Mouse (Mus musculus) hindbrain, embryonic 14.5 days (tissue): ENCODE data around the gene Stoml2. TPM values are rescaled to one million over a fixed set of nuclear protein-coding genes. Genes with fewer than 3 reads are reported as not detected.
A peak's percentile ranks its signal among the peaks of the same experiment; 100 is the strongest.

Experiments
- ATAC-seq: fragments of 200-750 bp; cut with Nextera tagmentation; 2 replicates; pipeline ENCODE4 v1.8.0; 2017; ENCODE audit warnings: moderate number of reproducible peaks, mild to moderate bottlenecking, moderate TSS enrichment, moderate library complexity; ENCODE audit not compliant: low FRiP score
- DNase-seq: peaks from one replicate; pipeline ENCODE4 v3.0.0-alpha.2; 2015; ENCODE audit warnings: low spot score
- H3K27ac ChIP-seq: fragments of 300-500 bp; sonication (generic); 2 replicates; pipeline ENCODE4 v1.5.1; 2014; ENCODE audit warnings: mild to moderate bottlenecking, moderate library complexity
- H3K27me3 ChIP-seq: fragments of 300-500 bp; sonication (generic); 2 replicates; pipeline ENCODE4 v1.6.1; 2014; ENCODE audit warnings: mild to moderate bottlenecking, low read length, mixed read lengths; ENCODE audit not compliant: control insufficient read depth, insufficient read depth
- H3K36me3 ChIP-seq: fragments of 300-500 bp; sonication (generic); replicated peaks from 2 replicates; pipeline ENCODE4 v1.6.1; 2014; ENCODE audit not compliant: control insufficient read depth, insufficient read depth
- H3K4me1 ChIP-seq: fragments of 300-500 bp; sonication (generic); replicated peaks from 2 replicates; pipeline ENCODE4 v1.6.1; 2014; ENCODE audit warnings: antibody characterized with exemption, low read length, mixed read lengths; ENCODE audit not compliant: control insufficient read depth, insufficient read depth
- H3K4me2 ChIP-seq: fragments of 300-500 bp; sonication (generic); replicated peaks from 2 replicates; pipeline ENCODE4 v1.6.1; 2014; ENCODE audit warnings: mild to moderate bottlenecking, moderate library complexity
- H3K4me3 ChIP-seq: fragments of 300-500 bp; sonication (generic); replicated peaks from 2 replicates; pipeline ENCODE4 v1.5.1; 2014; ENCODE audit warnings: mild to moderate bottlenecking, low read length
- H3K9ac ChIP-seq: fragments of 300-500 bp; sonication (generic); 2 replicates; pipeline ENCODE4 v1.6.1; 2014
- H3K9me3 ChIP-seq: fragments of 300-500 bp; sonication (generic); 2 replicates; pipeline ENCODE4 v1.6.1; 2016; ENCODE audit warnings: low read length; ENCODE audit not compliant: control insufficient read depth
- WGBS: fragments of 180-500 bp; shearing (Covaris S2); extraction: QIAGEN DNeasy Blood & Tissue Kit; methylation state at CpG from one replicate; pipeline ENCODE4 v1.1.7; 2014; 5-methylcytosine and 5-hydroxymethylcytosine counted together
- polyA plus RNA-seq: library from polyadenylated mRNA; unstranded; fragments of >200 nt; fragmentation: Nextera tagmentation; extraction: Ambion mirVana; gene quantifications from 2 replicates; pipeline ENCODE4 v1.2.1, GENCODE M21; 2014

The Stoml2 gene
- polyA plus RNA-seq, 1 experiment from 2014 or later = 215 TPM

GRCm38 (mm10) chr4:43029749-43030148 lies 1.8 kb downstream of the Stoml2 start:
- Histone ChIP-seq H3K27ac (no peak overlapping the region), H3K9ac (peak overlapping the region; percentile 91; the same call in 1 of the 2 replicates), H3K4me2 (no peak overlapping the region), H3K9me3 (no peaks in the 10 kb centered on the region), H3K4me3 (peak overlapping the region; percentile 82; the same call in 1 of the 2 replicates), H3K4me1 (peaks cover 25% of the 10 kb centered on the region), H3K36me3 (peaks cover 57% of the 10 kb centered on the region), H3K27me3 (no peaks in the 10 kb centered on the region)
- ATAC-seq (no peak), DNase-seq (no peak)
- WGBS = 94% methylated on average over 9 of the region's 9 CpGs

GRCm38 (mm10) chr4:43029121-43029520 lies 2.4 kb downstream of the Stoml2 start:
- no peak for DNase-seq
- no peak overlapping the region for H3K9ac ChIP-seq
- WGBS = 93% methylated on average over 7 of the region's 7 CpGs
- H3K27me3 ChIP-seq = no peaks in the 10 kb centered on the region
- peaks cover 31% of the 10 kb centered on the region for H3K4me1 ChIP-seq
- H3K9me3 ChIP-seq = no peaks in the 10 kb centered on the region
- ATAC-seq = no peak
- H3K4me3 ChIP-seq = no peak overlapping the region
- no peak overlapping the region for H3K4me2 ChIP-seq
- H3K36me3 ChIP-seq = peaks cover 50% of the 10 kb centered on the region
- H3K27ac ChIP-seq = no peak overlapping the region

GRCm38 (mm10) chr4:43025084-43025960 lies 6.2 kb downstream of the Stoml2 start, which contains the start of gene Pigo:
Gene Pigo (minus strand): TSS chr4:43025819.
- H3K4me2 ChIP-seq = peak within 1 kb of the TSS; percentile 63
- peak within 1 kb of the TSS; percentile 52 for H3K4me3 ChIP-seq
- peaks cover 56% of the 10 kb centered on the region for H3K36me3 ChIP-seq
- peak within 1 kb of the TSS; percentile 59 for H3K9ac ChIP-seq
- H3K4me1 ChIP-seq = peaks cover 19% of the 10 kb centered on the region
- H3K27ac ChIP-seq = peak within 1 kb of the TSS; percentile 88
- H3K27me3 ChIP-seq = no peaks in the 10 kb centered on the region
- peak; percentile 96 for DNase-seq
- no peaks in the 10 kb centered on the region for H3K9me3 ChIP-seq
- peak; percentile 93 for ATAC-seq
- 9% methylated on average over 42 of the region's 42 CpGs for WGBS

- 81% methylated on average over 14 of the region's 14 CpGs for WGBS
- no peak for ATAC-seq
- Histone ChIP-seq H3K9me3 (no peaks in the 10 kb centered on the region), H3K4me3 (peak overlapping the region; percentile 52), H3K9ac (peak overlapping the region; percentile 59), H3K36me3 (peaks cover 60% of the 10 kb centered on the region), H3K27ac (peak overlapping the region; percentile 88; the same call in 1 of the 2 replicates), H3K27me3 (no peaks in the 10 kb centered on the region), H3K4me1 (peaks cover 13% of the 10 kb centered on the region), H3K4me2 (peak overlapping the region; percentile 63)
- DNase-seq = no peak
Observed at GRCm38 (mm10) chr4:43024673-43025072, 6.8 kb downstream of the Stoml2 start.

GRCm38 (mm10) chr4:43021341-43021740 lies 10.2 kb downstream of the Stoml2 start:
- peaks cover 59% of the 10 kb centered on the region for H3K36me3 ChIP-seq
- no peak for ATAC-seq

GRCm38 (mm10) chr4:43020876-43021275 lies 10.6 kb downstream of the Stoml2 start:
- H3K27ac ChIP-seq = no peak overlapping the region
- H3K36me3 ChIP-seq = peaks cover 59% of the 10 kb centered on the region
- WGBS = 85% methylated on average over 16 of the region's 16 CpGs
- no peak overlapping the region for H3K4me3 ChIP-seq
- H3K9me3 ChIP-seq = no peaks in the 10 kb centered on the region
- no peak overlapping the region for H3K9ac ChIP-seq
- ATAC-seq (no peak), DNase-seq (no peak)
- no peak overlapping the region for H3K4me2 ChIP-seq
- H3K4me1 ChIP-seq = peaks cover 13% of the 10 kb centered on the region
- H3K27me3 ChIP-seq = no peaks in the 10 kb centered on the region

More at GRCm38 (mm10) chr4:43021341-43021740, 10.2 kb downstream of the Stoml2 start:
- no peaks in the 10 kb centered on the region for H3K27me3 ChIP-seq
- H3K9me3 ChIP-seq = no peaks in the 10 kb centered on the region
- no peak overlapping the region for H3K27ac ChIP-seq
- peaks cover 13% of the 10 kb centered on the region for H3K4me1 ChIP-seq
- no peak overlapping the region for H3K4me3 ChIP-seq
- H3K9ac ChIP-seq = no peak overlapping the region
- DNase-seq = no peak
- H3K4me2 ChIP-seq = no peak overlapping the region
- 75% methylated on average over 17 of the region's 17 CpGs for WGBS

- H3K9me3 ChIP-seq = no peaks in the 10 kb centered on the region
- no peak for ATAC-seq
- no peak overlapping the region for H3K9ac ChIP-seq
- H3K27me3 ChIP-seq = no peaks in the 10 kb centered on the region
- H3K4me1 ChIP-seq = peaks cover 11% of the 10 kb centered on the region
- H3K36me3 ChIP-seq = peaks cover 59% of the 10 kb centered on the region
- H3K4me2 ChIP-seq = no peak overlapping the region
- WGBS = 94% methylated on average over 23 of the region's 23 CpGs
- H3K4me3 ChIP-seq = no peak overlapping the region
- no peak overlapping the region for H3K27ac ChIP-seq
- no peak for DNase-seq
Observed at GRCm38 (mm10) chr4:43019641-43020465, 11.7 kb downstream of the Stoml2 start.

- Histone ChIP-seq H3K4me1 (peaks cover 4% of the 10 kb centered on the region; the same call in 1 of the 2 replicates), H3K9ac (no peak overlapping the region), H3K4me2 (no peak overlapping the region), H3K36me3 (peaks cover 59% of the 10 kb centered on the region), H3K9me3 (no peaks in the 10 kb centered on the region), H3K27ac (no peak overlapping the region), H3K4me3 (no peak overlapping the region), H3K27me3 (no peaks in the 10 kb centered on the region)
- 94% methylated on average over 10 of the region's 10 CpGs for WGBS
- ATAC-seq (no peak), DNase-seq (no peak)
Observed at GRCm38 (mm10) chr4:43019176-43019575, 12.3 kb downstream of the Stoml2 start.

- Histone ChIP-seq H3K4me3 (no peak overlapping the region), H3K36me3 (peaks cover 59% of the 10 kb centered on the region), H3K27ac (no peak overlapping the region), H3K27me3 (no peaks in the 10 kb centered on the region), H3K9me3 (no peaks in the 10 kb centered on the region), H3K4me2 (no peak overlapping the region), H3K9ac (no peak overlapping the region), H3K4me1 (no peaks in the 10 kb centered on the region)
- ATAC-seq (no peak), DNase-seq (no peak)
- WGBS = 96% methylated on average over 4 of the region's 4 CpGs
Observed at GRCm38 (mm10) chr4:43018156-43018555, 13.4 kb downstream of the Stoml2 start.
